Mouse (Mus musculus) lung, postnatal 0 days (tissue): ENCODE data around the gene Cd164l2.

Source experiments
- CTCF ChIP-seq: IDR thresholded peaks from 2 replicates; pipeline ENCODE4 v1.5.1; 2016; ENCODE audit warnings: antibody characterized with exemption, mild to moderate bottlenecking
- EP300 ChIP-seq: IDR thresholded peaks from 2 replicates; pipeline ENCODE4 v1.6.1; 2016; ENCODE audit warnings: antibody characterized with exemption, mild to moderate bottlenecking, control low read depth

GRCm38 (mm10) chr4:133270929-133271328 is 59.0 kb downstream of the Cd164l2 start:
- TF ChIP-seq CTCF (no peak), EP300 (no peak)
